Mouse (Mus musculus): ENCODE results near the gene Neurl4. TPM values are rescaled to one million over a fixed set of nuclear protein-coding genes. Genes with fewer than 3 reads are reported as not detected.
A peak's percentile ranks its signal among the peaks of the same experiment; 100 is the strongest.

Neurl4 gene
- total RNA-seq, 2 experiments from 2014 or later = 42.1 to 48.0 TPM

DNA sequence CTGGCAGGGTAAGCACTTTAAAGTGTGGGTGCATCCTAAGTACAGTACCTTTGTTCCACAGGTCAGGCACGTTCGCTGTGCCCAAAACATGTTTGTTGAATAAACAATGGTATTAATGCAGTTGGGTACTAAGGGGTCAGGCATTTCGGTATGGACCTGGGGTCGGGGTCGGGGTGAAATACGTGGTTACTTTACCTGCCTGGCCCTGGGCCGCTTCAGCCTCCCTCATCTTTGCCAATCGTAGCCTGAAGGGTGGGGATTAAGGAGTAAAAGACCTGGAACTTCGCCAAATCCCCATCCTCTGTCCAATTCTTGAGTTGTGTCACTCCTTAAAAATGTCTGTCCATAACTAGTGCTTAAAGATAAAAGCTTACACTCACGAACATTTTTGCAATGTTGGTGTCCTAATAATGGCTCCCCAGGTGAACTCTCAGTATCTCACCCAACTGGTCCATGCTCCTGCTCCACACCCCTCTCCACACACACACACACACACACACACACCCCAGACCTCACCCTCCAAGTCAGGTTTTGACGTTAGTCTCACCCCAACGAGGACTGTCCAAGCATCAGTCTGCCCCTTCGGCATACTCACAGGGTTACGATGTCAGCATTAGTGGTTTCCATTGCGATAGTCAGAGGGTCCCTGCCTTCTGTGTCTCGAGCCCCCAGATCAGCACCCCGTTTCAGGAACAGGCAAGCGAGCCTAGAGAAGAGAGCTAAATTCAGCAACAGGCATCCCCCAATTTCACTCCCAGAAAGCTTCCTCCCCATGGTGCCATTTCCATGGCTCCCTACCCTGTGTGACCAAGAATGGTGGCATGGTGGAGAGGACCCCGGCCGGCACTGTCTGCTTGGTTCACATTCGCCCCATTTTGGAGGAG is 18.8 kb upstream of the Neurl4 start:
- DNase-seq = no peak

GRCm38 (mm10) chr11:69883066-69883465 is 17.8 kb upstream of the Neurl4 start:
- DNase-seq = no peak

GRCm38 (mm10) chr11:69883527-69884151 is 17.2 kb upstream of the Neurl4 start:
- no peak for DNase-seq

GRCm38 (mm10) chr11:69884240-69884639 is 16.6 kb upstream of the Neurl4 start:
- peak in 1 of 2 experiments; percentile 40 for DNase-seq

GRCm38 (mm10) chr11:69884663-69885062 is 16.2 kb upstream of the Neurl4 start:
- DNase-seq = no peak

GRCm38 (mm10) chr11:69886907-69887635 is 13.8 kb upstream of the Neurl4 start:
- DNase-seq = no peak

GRCm38 (mm10) chr11:69891482-69891881 is 9.4 kb upstream of the Neurl4 start:
- no peak for DNase-seq

DNA sequence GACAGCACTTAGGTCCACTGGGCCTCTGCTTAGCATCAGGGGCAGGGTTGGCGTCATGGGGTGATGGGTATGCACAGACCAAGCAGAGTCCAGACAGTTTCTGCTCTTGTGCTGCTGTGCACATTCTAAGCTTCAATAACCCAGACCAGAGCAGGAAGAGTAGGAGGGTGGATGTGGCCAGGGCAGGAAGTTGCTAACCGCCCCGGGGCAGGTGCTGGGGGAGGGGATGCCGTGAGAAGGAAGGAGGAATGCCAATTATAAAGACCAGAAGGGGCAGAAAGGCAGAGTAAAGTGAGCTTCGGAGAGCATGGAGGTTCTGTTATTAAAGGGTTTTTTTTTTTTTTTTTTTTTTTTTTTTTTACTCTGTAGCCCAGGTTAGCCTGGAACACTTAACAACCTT is 6.2 kb upstream of the Neurl4 start:
- DNase-seq = no peak

DNA sequence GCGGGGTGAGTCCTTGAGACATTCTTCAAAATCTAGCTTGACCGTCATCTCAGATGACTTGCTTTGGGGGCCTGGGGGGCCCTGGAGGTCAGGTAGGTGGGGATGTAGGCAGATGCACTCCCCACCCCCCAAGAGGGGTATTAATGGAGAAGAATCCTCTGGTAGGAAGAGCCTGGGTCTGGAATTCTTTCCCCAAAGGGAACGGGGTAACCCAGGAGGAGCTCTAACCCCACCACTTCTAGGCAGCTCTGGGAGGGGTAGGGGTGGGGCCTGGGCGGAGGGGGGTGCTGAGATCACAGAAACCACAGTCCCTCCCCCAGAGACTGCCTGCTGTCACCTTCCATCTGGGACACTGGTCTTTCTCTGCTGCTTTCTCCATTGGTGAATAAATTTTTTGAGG is 5.6 kb upstream of the Neurl4 start, which contains the start of gene Acap1:
Gene Acap1 (minus strand): TSS at position 249 of the 400 bp plus-strand sequence.
- DNase-seq = no peak

DNA sequence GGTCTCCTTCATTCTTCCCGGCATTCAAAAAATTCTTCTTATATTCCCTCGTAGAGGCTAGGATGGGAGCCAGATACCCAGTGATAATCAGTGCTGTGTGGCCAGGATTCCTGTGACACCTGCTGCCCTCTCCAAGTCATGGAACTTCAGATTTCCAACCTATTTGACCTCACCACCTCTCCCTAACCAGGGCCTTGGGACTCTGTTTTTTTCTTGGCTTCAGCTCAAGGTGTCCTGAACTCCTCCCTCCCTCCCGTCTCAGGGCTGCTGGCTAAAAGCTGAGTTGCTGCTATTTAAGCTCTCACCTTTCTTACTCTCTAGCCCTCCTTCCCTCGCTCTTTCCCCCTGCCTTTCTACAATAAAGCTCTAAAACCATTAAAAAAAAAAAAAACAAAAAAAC is 1.0 kb upstream of the Neurl4 start:
- no peak for DNase-seq

DNA sequence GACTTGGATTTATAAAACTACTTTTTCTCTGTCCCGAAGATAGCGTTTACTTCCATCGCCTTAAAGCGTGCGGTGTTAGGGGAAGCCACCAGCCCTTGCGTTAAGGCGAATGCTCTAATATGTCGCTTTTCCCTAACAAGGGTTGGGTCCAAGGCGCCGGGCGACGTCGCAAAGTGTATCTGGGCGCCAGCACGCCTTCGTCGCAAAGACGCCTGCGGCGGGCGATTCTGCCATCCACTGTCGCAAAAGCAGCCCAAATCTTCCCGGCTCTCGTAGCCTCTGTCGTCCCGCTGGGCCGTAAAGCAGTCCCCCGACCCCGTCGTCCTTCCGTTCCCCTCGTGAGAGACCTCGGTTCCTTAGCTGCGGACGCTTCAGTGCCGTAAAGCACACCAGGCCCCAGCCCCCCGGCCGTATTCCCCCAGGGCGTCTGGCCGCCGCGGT is 554 bp downstream of the Neurl4 start:
- peak; percentile 95 to 98 for DNase-seq

GRCm38 (mm10) chr11:69901993-69902392 is 1.1 kb downstream of the Neurl4 start:
- DNase-seq = no peak

DNA sequence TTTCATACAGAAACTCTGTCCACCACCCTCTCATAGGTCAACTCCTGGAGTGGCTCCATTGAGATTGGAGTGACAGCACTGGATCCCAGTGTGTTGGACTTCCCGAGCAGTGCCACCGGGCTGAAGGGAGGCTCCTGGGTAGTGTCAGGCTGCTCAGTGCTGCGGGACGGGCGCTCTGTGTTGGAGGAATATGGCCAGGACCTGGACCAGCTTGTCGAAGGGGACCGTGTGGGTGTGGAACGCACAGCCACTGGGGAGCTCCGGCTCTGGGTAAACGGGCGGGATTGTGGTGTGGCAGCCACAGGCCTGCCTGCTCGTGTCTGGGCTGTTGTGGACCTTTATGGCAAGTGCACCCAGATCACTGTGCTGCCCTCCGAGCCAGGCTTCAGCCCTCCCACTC is 2.1 kb downstream of the Neurl4 start:
- no peak for DNase-seq

GRCm38 (mm10) chr11:69904311-69904710 is 3.4 kb downstream of the Neurl4 start:
- DNase-seq = no peak

DNA sequence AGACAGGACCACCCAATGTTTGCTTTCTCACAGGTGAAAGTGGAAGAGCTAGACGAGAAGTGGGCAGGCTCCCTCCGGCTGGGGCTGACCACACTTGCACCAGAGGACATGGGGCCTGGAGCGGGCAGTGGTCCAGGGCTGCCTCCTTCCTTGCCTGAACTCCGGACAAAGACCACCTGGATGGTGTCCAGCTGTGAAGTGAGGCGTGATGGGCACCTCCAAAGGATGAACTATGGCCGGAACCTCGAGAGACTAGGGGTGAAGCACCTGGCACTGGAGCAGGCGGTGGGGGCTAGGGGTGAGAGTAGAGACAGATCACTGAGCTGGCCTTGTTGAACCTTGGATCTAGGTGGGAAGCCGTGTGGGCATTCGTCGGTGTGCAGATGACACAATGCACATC is 7.8 kb downstream of the Neurl4 start:
- no peak for DNase-seq

DNA sequence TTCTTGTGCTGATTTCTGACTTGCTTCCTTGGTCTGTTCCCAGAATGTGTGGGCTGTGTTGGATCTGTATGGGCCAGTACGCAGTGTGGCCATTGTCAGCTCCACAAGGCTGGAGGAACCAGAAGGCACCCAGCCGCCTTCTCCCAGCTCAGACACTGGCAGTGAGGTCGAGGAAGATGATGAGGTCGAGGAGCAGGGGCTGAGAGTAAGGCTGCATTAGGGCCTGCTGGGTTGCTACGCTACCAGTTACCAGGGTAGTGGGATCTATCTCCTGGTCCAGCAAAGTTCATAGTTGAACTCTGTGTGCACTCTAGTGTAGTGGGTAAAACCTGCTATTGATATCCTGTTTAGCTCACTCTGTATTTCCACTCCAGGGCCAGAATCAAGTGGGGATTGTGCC is 8.3 kb downstream of the Neurl4 start:
- no peak for DNase-seq

GRCm38 (mm10) chr11:69910177-69910576 is 9.3 kb downstream of the Neurl4 start:
- DNase-seq = no peak

DNA sequence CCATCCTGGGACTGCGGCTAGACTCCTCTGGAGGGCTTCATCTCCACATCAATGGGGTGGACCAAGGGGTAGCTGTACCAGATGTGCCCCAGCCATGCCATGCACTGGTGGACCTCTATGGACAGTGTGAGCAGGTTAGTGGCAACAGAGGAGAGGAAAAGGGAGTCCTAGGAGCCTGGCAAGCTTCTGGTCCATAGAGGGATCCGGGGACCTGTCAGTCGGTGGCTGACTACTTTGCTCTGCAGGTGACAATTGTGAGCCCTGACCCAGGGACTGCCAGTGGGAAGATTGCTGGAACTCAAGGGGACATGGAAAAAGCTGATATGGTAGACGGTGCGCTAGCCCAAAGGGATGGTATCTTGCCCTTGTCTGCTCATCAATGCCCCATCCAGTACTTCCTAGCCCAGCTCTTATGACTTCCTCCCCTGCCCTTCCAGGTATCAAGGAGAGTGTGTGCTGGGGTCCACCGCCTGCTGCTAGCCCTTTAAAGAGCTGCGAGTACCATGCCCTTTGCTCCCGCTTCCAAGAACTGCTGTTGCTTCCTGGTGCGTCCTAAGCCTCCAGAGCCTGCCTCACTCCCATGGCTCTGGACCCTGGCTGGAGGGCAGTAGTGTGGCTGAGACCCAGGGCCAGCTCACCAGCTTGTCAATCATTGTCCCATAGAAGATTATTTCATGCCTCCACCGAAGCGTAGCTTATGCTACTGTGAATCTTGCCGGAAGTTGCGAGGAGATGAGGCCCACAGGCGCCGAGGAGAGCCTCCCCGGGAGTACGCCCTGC is 10.1 kb downstream of the Neurl4 start:
- no peak for DNase-seq

DNA sequence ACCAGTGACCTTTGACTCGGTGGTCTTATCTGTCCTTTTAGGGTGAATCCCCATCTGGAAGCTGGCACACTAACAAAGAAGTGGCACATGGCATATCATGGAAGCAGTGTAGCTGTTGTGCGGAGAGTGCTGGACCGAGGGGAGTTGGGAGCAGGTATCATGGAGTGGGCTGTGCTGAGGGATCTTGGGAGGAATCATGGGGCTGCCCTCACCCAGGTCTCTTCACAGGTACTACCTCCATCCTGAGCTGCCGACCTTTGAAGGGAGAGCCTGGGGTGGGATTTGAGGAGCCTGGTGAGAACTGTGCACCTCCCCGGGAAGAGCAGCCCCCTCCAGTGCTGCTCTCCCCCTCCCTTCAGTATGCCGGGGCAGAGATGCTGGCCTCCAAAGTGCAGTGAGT is 10.8 kb downstream of the Neurl4 start:
- no peak for DNase-seq

DNA sequence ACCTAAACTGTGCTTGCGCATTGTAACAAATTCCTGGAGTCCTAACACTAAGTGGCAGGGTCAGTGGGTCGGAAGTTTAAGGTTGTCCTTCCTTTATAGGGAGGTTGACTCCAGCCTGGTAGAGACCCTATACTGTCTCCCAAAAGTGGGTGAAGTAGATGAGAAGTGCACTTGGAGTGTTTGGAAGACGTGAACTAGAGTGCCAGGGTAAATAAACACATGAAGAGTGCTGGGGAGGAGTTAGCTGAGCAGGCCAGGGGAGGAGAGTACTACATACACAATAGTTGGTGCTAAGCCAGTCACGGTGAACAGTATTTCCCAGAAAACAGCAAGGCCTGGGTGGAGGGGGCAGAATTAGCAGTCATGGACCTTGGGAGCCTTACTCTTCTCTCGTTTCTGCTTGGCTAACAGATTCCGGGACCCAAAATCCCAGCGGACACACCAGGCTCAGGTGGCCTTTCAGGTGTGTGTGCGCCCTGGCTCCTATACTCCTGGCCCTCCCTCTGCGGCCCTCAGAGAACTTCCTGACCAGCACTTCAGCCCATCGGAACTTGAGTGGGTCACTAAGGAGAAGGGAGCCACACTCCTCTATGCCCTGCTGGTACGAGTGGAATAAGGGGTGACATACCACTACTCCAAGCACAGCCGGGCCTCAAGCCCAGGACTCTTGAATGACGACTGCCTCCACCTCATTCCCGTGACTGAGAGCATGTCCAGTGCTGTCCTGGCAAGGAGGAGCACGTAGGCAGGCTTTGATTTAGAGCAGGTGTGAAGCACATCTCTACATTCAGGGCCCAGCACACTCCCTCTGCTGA is 12.1 kb downstream of the Neurl4 start:
- no peak for DNase-seq
